Mouse (Mus musculus): ENCODE measurements around the gene Ngfr. TPM values are rescaled to one million over a fixed set of nuclear protein-coding genes. Genes with fewer than 3 reads are reported as not detected.
"Not testable (repeated sequence)": the region's sequence is repeated elsewhere in the genome, so short reads cannot be mapped to it uniquely, and the experiment has no call there.

The Ngfr gene
- 1 to 10 TPM; 4.0 to 6.0 (median 5.2) TPM for total RNA-seq (2022)

- no peak for DNase-seq
Observed at GRCm38 (mm10) chr11:95587423-95587951, at the start of gene Ngfr. Ngfr (minus strand) TSS chr11:95587735.

- no peak for DNase-seq
Observed at GRCm38 (mm10) chr11:95635030-95635429, 47.5 kb upstream of the Ngfr start.

GRCm38 (mm10) chr11:95633512-95634000 is 46.0 kb upstream of the Ngfr start:
- DNase-seq: no peak

- no peak for DNase-seq
Observed at GRCm38 (mm10) chr11:95632474-95632873, 44.9 kb upstream of the Ngfr start.

- DNase-seq: no peak
Observed at GRCm38 (mm10) chr11:95631301-95631700, 43.8 kb upstream of the Ngfr start.

GRCm38 (mm10) chr11:95630558-95630957 is 43.0 kb upstream of the Ngfr start:
- DNase-seq: no peak

GRCm38 (mm10) chr11:95622426-95622825 is 34.9 kb upstream of the Ngfr start:
- no peak for DNase-seq

- DNase-seq: no peak
Observed at GRCm38 (mm10) chr11:95621541-95622130, 34.1 kb upstream of the Ngfr start.

- DNase-seq: no peak
Observed at GRCm38 (mm10) chr11:95621010-95621409, 33.5 kb upstream of the Ngfr start.

- DNase-seq: no peak
Observed at GRCm38 (mm10) chr11:95619886-95620444, 32.4 kb upstream of the Ngfr start.

GRCm38 (mm10) chr11:95619081-95619480 is 31.5 kb upstream of the Ngfr start:
- DNase-seq: no peak

- peak; percentile 61 for DNase-seq
Observed at GRCm38 (mm10) chr11:95617785-95618465, 30.4 kb upstream of the Ngfr start.

GRCm38 (mm10) chr11:95614739-95615138 is 27.2 kb upstream of the Ngfr start:
- no peak for DNase-seq

- DNase-seq: no peak
Observed at GRCm38 (mm10) chr11:95611283-95611682, 23.7 kb upstream of the Ngfr start.

- DNase-seq: no peak
Observed at GRCm38 (mm10) chr11:95610391-95610902, 22.9 kb upstream of the Ngfr start.

- no peak for DNase-seq
Observed at GRCm38 (mm10) chr11:95609924-95610323, 22.4 kb upstream of the Ngfr start.

GRCm38 (mm10) chr11:95607286-95607685 is 19.8 kb upstream of the Ngfr start:
- DNase-seq: not testable (repeated sequence)

GRCm38 (mm10) chr11:95598214-95599062 is 10.9 kb upstream of the Ngfr start:
- DNase-seq: no peak

- DNase-seq: no peak
Observed at GRCm38 (mm10) chr11:95597741-95598140, 10.2 kb upstream of the Ngfr start.

- no peak for DNase-seq
Observed at GRCm38 (mm10) chr11:95596704-95597103, 9.2 kb upstream of the Ngfr start.

GRCm38 (mm10) chr11:95596150-95596515 is 8.6 kb upstream of the Ngfr start:
- DNase-seq: no peak

- no peak for DNase-seq
Observed at GRCm38 (mm10) chr11:95595438-95596149, 8.1 kb upstream of the Ngfr start.

Measured in adrenal gland, adult 8-10 months (tissue).